Mouse (Mus musculus): ENCODE data around the gene Serpinc1. TPM values are rescaled to one million over a fixed set of nuclear protein-coding genes. Genes with fewer than 3 reads are reported as not detected.
"Not testable (repeated sequence)": the region's sequence is repeated elsewhere in the genome, so short reads cannot be mapped to it uniquely, and the experiment has no call there.

Serpinc1 gene
- total RNA-seq, 2 experiments from 2014 or later, result 0.09 to 1.4 TPM

GRCm38 (mm10) chr1:161020051-161020450, 41.7 kb downstream of the Serpinc1 start:
- no peak for DNase-seq (ENCODE audit: low spot score)

GRCm38 (mm10) chr1:161025410-161026210, 47.2 kb downstream of the Serpinc1 start:
- no peak for DNase-seq (ENCODE audit: low spot score)

GRCm38 (mm10) chr1:161027196-161027595, 48.8 kb downstream of the Serpinc1 start:
- DNase-seq (ENCODE audit: low spot score), result no peak

- DNase-seq (ENCODE audit: low spot score), result not testable (repeated sequence)
Observed at GRCm38 (mm10) chr1:161028427-161028826, 50.0 kb downstream of the Serpinc1 start.

GRCm38 (mm10) chr1:161030058-161030457, 51.7 kb downstream of the Serpinc1 start:
- no peak for DNase-seq (ENCODE audit: low spot score)

GRCm38 (mm10) chr1:161031881-161032280, 53.5 kb downstream of the Serpinc1 start:
- no peak for DNase-seq (ENCODE audit: low spot score)

- DNase-seq (ENCODE audit: low spot score), result no peak
Observed at GRCm38 (mm10) chr1:161032345-161032744, 54.0 kb downstream of the Serpinc1 start.

GRCm38 (mm10) chr1:161033856-161034434, 55.6 kb downstream of the Serpinc1 start:
- no peak for DNase-seq (ENCODE audit: low spot score)

GRCm38 (mm10) chr1:161034435-161035280, 56.3 kb downstream of the Serpinc1 start, which contains the start of gene Zbtb37:
Zbtb37 (minus strand) TSS chr1:161034849.
- peak; percentile 98 for DNase-seq (ENCODE audit: low spot score)

- no peak for DNase-seq (ENCODE audit: low spot score)
Observed at GRCm38 (mm10) chr1:161035281-161035785, 56.9 kb downstream of the Serpinc1 start.

- DNase-seq (ENCODE audit: low spot score), result peak; percentile 19
Observed at GRCm38 (mm10) chr1:161035786-161036404, 57.5 kb downstream of the Serpinc1 start.

GRCm38 (mm10) chr1:161036411-161036841, 58.0 kb downstream of the Serpinc1 start:
- no peak for DNase-seq (ENCODE audit: low spot score)

GRCm38 (mm10) chr1:161037026-161037425, 58.6 kb downstream of the Serpinc1 start:
- DNase-seq (ENCODE audit: low spot score), result no peak

GRCm38 (mm10) chr1:161037599-161037998, 59.2 kb downstream of the Serpinc1 start:
- DNase-seq (ENCODE audit: low spot score), result no peak

GRCm38 (mm10) chr1:161038004-161038403, 59.6 kb downstream of the Serpinc1 start:
- no peak for DNase-seq (ENCODE audit: low spot score)

GRCm38 (mm10) chr1:161038968-161039721, 60.8 kb downstream of the Serpinc1 start:
- DNase-seq (ENCODE audit: low spot score), result no peak

GRCm38 (mm10) chr1:161039741-161040425, 61.5 kb downstream of the Serpinc1 start:
- DNase-seq (ENCODE audit: low spot score), result no peak

- no peak for DNase-seq (ENCODE audit: low spot score)
Observed at GRCm38 (mm10) chr1:161040426-161040770, 62.0 kb downstream of the Serpinc1 start.

GRCm38 (mm10) chr1:161040855-161041254, 62.5 kb downstream of the Serpinc1 start:
- no peak for DNase-seq (ENCODE audit: low spot score)
